Mouse (Mus musculus) spleen, postnatal 4 days (tissue): ENCODE data around the gene Hnrnpl.

ENCODE experiments used
- DNase-seq, 2 experiments: peaks; one replicate each; pipeline ENCODE4 v3.0.0; 2022; ENCODE audit warnings: low spot score in 2 of 2

Hnrnpl gene

DNA sequence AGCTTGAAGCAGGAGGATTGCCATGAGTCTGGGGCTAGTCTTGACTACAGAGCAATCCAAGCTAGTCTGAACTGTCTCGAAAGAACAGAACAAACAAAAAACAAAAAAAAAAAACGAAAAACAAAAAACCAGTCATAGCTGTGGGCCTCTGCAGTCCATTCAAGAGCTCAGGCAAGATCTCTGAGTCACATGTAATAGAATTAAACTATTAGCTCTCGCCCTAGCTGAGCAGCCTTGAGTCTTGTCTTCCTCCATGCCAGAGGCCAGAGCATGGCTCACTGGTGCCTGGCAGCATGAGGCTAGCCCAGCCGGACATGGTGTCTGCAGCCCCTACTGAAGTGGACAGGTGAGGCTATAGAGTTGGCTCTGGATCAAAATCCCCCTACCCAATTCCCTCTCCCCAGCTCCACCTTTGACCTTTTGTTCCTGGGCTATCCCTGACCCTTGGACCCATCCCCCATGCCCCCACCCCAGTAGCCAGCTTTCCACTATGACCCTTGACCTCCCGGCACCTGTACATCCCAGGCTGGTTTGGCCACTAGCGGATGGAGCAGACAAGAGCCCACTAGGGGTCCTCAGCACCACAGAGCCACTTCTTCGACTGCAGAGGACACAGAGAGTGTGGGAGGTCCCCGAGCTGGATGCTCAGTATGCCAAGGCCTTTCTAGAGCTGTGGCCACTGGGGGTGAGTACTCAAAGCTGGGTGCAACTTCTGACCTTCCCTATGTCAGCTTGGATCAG, 18.1 kb upstream of the Hnrnpl start:
- no peak for DNase-seq

DNA sequence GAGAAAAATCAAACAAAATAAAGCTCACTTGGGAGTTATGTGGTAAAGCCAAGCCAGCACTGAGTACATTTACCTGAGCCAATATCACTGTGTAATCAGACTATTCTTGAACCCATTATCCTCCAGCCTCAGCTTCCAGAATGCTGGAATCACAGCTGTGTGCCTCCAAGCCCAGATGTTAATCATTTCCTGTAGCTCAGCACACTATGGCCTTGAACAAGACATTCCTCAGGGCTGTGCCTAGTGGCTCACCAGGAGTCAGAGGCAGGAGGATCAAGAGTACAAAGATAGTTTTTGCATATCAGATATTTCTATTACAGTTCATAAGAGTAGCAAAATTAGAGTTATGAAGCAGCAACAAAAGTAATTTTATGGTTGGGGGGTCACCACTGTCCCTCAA, 16.6 kb upstream of the Hnrnpl start:
- DNase-seq: no peak

DNA sequence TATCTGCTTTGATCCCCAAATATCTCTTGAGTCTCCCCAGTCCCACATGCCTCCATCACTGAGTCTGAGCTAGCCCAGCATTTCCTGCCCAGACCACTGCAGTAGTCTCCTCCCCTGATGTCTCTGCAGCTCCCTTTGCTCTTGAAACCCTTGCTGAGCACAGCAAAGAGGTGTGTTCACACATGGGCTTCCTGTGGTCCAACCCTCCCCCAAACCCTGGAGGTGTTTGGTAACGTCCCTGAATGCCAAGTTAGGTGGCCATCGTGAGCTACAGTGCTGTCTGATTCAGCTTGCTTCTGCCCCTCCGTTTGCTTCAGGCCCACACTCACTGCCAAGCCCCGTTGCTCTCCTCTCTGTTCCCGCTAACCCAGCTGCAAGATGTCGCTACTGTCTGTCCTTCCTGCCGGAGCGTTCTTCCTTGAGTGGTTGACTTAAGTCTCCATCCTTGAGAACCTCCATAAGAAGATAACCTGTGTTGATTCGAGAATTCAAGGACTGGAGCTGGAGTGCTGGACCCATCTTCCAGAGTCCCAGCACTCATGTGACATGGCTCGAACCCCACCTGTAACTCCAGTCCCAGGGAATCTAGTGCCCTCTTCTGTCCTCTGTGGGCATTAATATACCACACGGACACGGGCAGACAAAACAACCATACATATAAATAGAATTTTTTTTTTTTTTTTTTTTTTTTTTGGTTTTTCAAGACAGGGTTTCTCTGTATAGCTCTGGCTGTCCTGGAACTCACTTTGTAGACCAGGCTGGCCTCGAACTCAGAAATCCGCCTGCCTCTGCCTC, 15.8 kb upstream of the Hnrnpl start:
- DNase-seq: no peak

DNA sequence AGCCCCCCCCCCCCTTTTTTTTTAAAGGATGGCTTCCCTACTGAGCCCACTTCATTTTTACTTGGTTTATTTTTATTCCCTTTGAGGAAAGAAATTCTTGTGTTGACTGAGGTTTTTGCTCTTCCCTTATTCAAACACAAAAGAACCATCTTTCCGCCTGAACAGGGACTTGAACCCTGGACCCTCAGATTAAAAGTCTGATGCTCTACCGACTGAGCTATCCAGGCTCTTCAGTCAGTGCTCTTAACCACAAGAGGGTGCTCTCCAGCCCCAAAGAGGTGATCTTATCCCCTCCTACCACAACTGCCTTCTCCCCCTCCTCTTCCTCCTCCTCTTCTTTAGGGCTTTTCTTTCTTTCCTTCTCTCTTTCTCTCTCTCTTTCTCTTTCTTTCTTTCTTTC, 14.5 kb upstream of the Hnrnpl start:
- no peak for DNase-seq

DNA sequence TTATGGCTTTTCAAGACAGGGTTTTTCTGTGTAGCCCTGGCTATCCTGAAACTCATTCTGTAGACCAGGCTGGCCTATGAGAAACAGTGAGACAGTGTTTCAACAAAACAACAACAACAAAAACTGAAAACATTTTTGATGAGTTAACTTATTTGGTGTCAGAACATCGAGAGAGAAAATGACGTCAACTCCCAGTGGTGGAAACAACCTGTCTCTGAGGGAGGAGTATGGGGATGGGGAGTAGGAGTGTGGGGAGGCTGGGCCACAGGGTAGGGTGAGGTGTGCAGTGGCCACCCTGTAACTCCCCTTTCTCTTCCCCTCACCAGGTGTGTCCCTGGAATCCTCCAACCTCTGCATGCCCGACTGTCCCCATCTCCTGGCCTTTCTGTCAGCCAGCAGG, 13.8 kb upstream of the Hnrnpl start:
- no peak for DNase-seq

DNA sequence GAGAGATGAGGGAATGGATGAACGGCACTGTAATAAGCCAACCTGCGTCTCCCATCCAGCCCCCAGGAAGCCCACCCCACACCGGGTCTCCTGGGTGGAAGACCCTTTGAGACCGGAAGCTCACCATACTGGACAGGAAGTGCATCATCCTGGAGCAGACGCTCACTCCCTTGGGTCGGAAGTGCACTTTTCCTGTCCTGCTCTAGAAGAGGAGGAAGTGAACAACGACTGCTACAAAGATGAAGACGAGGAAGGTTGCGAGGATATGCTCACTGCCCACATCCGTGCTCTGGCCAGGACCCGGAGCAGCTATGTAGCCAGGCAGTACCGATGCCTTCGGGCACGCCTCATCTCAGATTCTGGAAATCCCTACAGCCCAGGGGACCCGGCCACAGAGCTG, 12.5 kb upstream of the Hnrnpl start:
- no peak for DNase-seq

DNA sequence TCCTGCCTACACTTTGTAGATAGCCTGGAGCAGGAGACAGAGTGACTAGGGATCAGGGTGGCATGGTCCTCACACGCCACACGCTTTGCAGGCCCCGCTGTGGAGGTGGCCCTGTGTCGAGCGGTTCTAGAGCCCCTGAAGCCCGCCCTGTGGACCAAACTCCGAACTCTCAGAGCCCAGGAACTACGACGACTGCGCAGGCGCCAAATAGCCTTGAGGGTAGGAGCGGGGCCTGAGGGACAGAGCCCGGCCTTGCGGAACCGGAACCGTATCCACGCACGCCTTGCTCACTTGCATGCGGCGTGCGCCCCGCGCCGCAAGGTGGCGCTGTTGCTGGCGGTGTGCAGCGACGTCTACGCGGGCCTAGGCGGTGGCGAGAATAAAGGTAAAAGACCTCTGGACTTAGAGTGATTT, 11.8 kb upstream of the Hnrnpl start:
- DNase-seq: peak; percentile 80 to 94

DNA sequence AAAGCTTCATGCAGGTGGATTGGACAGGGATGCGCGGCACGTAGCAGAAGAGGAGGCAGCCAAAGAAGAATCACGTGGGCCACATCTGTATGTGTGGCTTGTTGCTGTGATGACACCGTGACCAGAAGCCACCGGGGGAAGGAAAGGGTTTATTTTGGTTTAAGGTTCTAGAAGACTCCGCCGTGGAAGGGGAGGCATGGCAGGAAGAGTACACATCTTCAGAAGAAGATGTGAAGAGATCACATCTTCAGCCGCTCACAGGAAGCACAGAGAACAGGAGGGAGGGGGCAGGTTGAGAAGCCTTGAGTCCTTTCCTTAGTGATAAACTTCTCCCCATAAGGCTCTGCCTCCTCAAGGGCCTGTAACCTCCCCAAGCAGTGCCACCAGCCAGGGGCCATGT, 8.3 kb upstream of the Hnrnpl start:
- DNase-seq: no peak

DNA sequence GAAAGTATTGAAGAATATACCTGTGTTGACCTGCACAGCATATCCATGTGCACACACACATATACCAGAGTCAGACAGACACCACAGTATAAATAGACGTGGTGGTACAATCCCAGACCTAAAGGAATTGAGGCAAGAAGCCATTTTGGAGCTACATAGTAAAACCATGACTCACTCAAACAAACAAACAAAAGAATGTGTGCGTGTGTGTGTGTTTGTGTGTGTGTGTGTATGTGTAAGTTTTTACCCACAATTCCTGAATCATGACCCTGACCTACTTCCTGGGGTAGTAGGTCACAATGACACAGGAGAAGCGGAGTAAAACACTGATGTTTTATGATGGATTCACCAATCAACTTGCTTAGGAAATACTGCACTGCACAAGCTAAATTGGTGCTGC, 6.9 kb upstream of the Hnrnpl start:
- no peak for DNase-seq

DNA sequence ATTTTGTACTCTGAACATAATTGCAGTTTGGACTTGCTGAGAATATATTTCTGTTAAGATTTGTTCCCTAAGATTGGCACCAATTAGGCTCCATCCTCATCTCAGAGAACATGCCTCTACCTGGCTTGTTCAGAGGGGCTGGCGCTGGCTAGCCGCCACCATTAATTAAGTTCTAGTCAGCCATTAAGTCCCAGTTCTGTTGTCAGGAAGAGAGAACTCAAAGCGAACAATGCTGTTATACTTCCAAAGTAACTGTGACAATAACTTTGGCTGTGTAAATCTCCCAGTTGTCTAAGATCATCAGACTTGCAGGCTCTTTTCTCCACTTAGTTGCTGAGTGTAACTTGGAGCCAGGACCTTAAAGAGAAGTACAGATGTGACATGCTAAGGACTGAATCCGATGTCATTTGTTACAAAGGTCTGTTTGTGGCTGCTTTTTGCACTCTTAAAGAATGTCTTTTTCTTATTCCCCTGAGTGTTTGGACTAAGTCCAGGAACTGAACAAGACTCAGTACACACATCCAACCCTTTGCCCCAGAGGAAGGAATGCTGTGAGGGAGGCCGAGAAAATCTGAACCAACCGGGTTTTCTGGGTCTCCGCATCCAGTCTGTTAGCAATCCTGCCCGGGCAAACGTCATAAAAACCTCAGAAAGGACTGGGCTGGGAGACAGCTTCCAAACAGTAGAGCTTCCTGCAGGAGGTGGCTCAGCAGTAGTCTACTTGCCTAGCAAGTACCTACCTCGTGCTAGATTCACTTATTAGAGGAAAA, 6.3 kb upstream of the Hnrnpl start:
- no peak for DNase-seq

DNA sequence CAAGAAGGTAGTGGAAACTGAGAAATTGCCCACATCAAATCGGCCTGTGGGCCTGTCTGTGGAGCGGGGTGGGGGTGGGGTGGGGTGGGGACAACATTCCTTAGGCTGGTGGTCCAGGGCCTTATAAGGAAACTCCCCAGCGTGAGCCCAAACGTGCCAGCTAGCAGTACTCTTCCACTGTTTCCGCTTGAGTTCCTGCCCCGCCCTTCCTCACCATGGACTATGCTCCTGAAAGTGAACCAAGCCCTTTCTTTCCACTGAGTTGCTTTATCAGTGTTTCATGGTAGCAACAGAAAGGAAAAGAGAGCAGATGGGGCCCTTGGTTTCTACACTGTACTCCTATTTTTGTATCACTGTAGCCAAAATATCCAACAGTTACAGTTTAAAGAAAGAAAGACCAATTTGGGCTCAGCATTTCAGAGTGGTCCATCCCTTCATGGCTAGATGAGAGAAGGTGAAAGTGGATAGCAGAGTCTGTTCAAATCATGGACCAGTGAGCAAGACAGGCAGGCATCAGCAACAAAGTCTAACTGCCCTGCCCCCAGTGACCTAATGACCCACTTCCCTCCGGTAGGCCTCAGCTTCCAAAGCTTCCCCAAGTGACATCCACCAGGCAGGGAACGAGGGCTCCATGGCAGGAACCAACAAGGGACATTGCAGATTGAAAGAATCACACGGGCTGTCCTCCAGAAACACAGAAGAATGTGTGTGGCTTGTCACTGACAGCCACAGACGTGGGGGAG, 5.3 kb upstream of the Hnrnpl start:
- no peak for DNase-seq

DNA sequence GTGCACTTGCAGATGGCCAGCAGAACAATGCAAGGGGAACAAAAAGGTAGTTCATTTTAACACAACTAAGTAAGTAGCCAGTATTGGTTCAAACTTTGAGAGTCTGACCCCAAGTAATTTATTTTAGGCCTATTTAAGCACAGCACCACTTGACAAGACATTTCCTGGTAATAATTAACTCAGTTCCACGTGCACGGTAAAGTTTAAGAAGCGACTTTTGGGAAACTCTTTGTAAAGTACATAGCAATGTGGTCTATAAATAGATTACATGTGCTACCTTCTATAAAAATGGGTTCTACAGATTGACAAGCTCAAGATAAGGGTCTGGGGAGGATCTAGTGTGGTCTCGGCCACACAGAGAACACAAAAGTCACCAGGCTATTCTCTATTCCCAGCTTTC, 4.6 kb upstream of the Hnrnpl start:
- no peak for DNase-seq

DNA sequence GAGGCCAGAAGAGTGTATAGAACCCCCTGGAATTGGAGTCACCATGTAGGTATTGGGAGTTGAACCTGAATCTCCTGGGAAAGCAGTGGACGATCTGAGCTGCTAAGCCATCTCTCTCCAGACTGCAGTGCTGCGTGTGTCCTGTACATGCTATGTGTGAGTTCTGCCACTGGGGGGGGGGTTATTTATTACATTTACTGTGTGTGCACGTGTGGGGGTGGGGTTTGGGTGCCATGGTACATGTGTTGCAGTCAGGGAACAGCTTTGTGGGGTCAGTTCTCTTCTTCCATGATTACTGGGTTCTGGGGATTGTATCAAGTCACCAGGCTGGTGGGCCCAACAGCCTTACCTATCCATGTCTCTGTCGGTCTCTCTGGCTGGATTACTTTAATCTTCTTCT, 1.5 kb upstream of the Hnrnpl start:
- DNase-seq: no peak

DNA sequence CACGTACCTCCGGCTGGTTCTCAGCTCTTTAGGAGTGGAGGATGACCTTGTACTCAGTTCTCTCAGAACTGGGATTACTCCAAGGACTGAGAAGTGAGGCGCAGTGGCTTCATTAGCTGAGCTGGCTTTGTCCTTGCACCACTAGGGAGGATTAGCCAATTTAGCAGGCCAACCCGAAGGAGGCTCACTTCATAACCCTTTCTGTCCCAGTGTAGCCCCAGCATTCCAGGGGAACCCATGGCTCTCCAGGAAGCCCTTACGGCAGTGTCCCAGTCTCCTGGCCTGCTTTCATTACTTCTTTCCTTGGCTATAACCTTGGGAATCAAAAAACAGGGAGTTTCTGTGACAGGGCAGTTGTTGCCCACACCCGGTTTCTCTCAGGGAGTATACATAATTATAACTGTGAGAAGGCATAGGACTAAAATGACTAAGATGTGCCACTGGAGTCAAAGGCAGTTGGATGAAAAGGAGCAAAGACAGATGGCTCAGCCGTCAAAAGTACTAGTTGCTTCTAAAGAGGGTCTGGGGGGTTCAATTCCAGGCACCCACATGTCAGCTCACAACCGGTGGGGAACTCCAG, 610 bp upstream of the Hnrnpl start:
- no peak for DNase-seq

DNA sequence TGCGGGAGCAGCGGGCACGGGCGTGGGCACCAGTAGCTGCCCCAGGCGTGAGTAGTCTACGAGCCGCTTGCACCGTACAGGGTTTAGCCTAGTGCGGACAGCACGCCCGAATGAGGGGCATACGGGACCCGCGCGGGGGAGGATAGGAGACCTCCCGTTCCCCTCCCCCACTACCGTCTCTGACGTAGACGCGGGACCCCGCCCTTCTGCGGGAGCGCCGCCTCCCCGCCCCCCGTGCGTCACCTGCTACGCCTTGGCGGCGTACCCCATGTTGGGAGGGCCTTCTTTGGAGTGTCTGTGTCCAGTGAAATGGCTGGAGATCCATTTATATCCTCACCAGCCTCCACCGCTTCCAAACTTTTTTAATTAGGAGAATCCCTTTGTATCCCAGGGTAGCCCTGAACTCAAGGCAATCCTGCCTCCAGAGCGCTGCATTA, 634 bp downstream of the Hnrnpl start:
- peak; percentile 92 to 95 for DNase-seq

DNA sequence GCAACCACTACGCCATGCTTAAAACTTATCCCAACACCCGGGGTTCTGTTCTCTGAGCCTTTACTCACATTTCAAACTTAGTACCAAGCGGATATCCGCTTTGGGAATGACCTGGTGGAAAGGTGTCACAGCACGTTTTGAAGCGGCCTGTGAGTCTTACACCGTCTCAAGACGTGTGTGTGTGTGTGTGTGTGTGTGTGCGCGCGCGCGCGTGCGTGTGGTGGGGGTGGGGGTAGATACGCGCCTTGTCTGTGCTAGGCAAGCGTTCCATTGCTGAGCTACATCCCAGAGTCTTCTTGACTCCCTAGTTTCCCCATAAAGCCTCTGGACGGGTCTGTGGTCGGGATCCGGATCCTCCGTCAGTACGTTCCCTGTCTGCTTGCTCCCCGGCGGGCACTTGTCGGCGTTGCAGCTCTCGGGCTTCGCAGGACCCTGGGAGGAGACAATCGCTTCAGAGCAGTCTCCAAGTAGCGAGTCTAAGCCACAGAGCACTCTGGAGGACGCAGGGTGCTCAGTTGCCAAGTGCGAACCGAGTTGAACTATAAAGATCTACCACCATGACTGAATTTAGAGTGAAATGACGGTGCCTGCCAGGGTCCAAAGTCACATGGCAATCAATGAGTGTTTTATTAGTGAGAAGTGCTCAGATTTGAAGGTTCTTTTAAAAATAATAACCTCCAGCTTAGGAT, 1.2 kb downstream of the Hnrnpl start:
- peak; percentile 62 to 81 for DNase-seq

DNA sequence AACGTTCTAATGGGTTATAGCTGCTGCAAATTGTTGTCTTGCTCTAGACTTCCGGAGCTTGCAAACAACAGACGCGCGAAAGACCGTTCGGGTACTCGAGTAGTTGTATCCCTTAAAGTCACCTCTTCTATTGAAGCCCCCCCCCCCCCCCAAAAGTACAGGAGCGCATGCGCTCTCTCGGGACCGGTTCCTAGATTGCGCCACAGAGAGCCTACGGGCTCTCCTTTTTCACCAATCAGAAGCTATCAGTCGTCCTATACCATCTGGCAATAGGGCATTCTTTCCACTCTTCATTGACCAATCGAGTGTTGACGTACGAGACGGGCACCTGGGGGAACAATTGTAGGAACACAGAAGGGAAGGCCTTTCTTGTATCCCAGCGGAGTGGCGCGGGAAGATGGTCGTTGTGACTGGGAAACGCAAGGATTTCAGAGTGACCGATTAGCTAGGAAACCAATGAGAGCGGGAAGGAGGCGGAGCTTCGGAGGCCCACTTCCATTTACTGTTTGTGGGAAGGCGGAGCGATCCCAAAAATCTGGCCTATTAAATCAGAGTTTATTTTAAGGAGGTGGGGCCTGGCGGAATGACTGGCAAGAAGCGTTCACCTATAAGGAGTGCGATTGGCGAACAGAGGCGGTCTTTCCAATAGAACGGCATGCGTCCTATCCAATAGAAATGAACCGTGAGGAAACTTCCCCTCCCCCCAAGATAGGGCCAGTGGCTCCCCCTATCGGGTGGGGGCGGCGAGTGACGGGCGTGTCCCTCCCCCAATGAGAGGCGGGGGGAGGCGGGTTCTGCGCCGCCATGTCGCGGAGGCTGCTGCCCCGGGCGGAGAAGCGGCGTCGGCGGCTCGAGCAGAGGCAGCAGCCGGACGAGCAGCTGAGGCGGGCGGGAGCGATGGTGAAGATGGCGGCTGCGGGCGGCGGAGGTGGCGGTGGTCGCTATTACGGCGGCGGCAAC, 2.0 kb downstream of the Hnrnpl start:
- peak; percentile 99 to 100 for DNase-seq

DNA sequence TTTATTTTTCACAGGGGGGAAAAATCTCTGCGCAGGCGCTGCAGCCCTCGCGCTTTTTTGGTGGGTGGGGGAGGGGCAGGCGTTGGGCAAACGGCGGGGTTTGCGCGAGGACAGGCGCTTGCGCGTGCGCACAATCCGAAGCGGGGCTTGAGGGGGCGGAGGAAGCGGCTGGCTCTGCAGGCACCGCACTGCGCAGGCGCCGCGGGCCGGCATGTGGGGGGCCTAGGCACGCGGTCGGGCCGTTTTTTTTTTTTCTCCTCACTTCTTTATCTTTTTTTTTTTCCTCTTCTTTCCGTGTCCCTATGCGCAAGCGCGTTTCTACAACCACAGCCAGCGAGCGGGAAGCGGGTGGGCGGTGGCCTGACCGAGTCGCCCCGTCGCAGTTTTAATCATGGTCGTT, 2.9 kb downstream of the Hnrnpl start:
- DNase-seq: peak; percentile 92 to 97

DNA sequence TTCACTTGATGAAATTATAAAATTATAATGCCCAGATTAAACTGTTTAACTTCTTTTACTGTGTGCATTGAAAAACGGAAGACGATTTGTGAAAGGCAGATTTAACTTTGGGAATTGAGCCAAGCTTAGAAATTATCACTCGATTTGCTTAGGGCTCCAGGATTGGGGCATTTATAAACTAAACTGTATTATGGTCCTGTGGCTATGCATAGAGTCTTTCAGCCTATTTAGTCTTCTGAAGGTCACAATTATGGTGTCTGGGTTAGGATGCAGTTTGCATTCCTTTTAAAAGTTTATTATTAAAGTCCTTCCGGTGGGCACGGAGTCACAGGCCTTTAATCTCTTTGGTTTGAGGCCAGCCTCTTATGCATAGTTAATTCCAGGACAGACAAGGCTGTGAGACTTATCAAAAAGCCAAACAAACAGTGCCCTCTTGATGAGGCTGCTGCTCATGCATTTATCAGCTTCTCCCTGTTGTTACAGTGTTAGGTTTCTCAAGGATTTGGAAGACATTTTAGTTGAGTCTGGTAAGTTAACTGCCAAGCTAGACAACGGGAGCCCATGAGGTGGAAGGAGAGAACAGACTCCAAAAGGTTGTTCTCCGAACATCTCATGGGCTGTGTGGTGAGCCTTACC, 3.4 kb downstream of the Hnrnpl start:
- DNase-seq: no peak
